Mouse (Mus musculus): ENCODE measurements around the gene Prss57. TPM values are rescaled to one million over a fixed set of nuclear protein-coding genes. Genes with fewer than 3 reads are reported as not detected.
"Not testable (repeated sequence)": the region's sequence is repeated elsewhere in the genome, so short reads cannot be mapped to it uniquely, and the experiment has no call there.

Prss57 gene
- total RNA-seq, 2 experiments from 2014 or later, result 0.09 to 0.21 TPM

DNA sequence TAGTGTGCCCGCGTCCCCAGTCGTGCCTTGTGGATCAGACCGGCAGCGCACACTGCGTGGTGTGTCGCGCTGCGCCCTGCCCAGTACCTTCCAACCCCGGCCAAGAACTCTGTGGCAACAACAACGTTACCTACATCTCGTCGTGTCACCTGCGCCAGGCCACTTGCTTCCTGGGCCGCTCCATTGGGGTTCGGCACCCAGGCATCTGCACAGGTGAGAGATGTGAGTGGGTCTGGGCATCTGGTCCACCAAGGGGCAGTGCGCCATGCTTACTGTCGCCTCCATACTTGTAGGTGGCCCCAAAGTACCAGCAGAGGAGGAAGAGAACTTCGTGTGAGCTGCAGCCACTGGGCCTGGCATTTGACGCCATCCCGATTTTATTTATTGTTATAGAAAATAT is 9.6 kb downstream of the Prss57 start:
- no peak for DNase-seq

DNA sequence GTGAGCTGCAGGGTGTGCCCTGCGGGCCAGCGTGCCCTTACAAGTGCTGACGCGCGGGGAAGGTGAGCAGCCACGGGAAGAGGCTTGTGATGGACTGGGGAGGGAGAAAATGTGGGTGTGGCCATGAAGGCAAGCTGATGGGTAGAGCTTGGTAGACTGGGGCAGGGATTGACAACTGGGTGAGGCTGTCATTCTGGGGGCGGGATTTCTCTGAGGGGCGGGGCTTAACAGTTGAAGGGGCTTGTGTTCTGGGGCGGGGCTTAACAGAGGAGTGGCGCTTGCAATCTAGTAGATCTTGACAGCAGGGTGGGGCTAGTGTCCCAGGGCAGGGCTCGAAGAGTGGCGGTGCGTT is 10.1 kb downstream of the Prss57 start:
- no peak for DNase-seq

DNA sequence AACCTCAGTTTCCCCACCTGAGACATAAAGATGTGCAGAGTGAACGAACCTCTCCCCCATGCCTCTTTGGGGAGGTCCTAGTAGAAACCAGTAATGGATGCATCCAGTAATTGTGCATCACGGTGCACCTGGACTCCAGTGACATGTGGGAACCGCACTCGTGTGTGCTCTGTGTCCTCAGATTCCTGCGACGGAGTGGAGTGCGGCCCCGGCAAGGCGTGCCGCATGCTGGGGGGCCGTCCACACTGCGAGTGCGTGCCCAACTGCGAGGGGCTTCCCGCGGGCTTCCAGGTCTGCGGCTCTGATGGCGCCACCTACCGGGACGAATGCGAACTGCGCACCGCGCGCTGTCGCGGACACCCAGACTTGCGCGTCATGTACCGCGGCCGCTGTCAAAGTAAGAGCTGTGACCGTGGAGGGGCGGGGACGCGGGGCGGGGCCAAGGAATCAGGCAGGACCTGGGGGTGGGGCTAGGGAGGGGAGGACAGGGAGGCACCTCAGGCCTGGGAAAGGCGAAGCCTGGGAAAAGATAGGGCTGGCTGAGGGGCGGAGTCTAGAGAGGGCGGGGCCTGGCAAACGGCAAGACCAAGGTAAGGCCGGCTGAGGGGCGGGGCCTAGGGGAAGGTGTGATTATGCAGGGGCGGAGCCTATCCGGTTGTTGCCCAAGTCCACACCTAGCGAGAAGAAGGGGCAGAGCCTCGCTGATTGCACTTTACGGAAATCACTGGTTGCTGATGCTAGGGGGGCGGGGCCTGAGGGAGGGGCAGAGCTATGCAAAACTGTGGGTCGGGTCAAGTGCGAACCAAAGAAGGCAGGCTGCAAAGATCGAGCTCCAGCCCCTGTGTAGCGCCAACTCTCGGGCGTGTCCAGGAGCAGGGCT is 10.7 kb downstream of the Prss57 start:
- DNase-seq, result peak; percentile 97

DNA sequence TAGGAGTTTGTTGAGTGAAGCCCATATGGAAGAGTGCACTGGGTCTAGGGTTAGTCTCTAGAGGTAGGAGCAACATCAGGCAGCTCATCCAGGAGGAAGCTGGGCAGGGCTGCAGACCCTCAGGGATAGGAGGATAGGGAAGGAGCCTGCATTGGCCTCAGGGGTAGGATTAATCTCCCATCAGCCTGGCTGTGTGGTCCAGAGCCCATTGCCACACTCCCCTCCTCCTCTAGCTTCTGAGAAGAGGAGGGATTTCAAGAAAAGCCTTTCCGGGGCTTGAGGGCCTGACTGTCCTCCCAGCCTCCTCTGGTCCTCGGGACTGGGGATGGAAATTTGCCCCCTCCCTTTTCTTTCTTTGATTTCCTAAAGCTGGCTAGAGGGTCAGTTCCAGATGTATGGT is 11.6 kb downstream of the Prss57 start:
- no peak for DNase-seq

DNA sequence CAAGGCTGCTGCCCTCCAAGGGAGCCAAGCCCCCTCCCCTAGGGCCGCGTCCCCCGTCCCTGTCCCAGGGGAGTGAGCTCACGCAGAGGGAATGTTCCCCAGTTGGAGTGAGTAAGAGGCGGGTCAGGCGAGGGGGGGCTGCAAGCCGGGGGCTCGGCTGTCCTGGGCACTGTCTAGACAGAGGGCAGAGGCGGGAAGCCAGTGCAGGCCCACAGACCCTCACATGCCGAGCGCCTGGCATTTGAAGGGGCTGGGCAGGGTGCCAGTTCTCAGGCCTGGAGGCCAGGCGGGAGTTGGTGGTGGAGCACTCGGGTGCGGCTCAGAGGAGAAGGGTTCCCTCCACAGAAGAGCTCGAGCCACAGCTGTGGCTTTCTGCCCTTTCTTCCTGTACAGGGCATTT is 12.8 kb downstream of the Prss57 start:
- DNase-seq, result peak; percentile 69

DNA sequence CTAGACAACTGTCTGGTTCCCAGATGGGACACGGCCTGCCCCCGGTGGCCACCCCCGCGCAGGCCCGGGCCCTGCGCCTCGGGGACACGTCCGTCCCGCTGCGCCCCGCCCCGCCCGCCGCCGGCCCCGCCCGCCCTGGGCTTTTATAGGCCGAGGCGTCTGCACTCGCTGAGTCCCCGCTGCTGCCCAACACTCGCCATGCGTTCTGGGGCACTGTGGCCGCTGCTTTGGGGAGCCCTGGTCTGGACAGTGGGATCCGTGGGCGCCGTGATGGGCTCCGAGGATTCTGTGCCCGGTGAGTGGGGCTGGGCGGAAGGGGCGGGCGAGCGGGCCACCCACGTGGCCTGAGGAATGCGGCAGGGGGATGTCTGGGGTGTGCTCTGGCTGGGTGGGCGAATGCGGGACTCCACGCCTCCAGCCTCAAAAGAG is 13.6 kb downstream of the Prss57 start, which contains the start of gene Fstl3:
TSS of gene Fstl3 (plus strand) at position 170 of the 429 bp plus-strand sequence.
- DNase-seq, result peak; percentile 69

DNA sequence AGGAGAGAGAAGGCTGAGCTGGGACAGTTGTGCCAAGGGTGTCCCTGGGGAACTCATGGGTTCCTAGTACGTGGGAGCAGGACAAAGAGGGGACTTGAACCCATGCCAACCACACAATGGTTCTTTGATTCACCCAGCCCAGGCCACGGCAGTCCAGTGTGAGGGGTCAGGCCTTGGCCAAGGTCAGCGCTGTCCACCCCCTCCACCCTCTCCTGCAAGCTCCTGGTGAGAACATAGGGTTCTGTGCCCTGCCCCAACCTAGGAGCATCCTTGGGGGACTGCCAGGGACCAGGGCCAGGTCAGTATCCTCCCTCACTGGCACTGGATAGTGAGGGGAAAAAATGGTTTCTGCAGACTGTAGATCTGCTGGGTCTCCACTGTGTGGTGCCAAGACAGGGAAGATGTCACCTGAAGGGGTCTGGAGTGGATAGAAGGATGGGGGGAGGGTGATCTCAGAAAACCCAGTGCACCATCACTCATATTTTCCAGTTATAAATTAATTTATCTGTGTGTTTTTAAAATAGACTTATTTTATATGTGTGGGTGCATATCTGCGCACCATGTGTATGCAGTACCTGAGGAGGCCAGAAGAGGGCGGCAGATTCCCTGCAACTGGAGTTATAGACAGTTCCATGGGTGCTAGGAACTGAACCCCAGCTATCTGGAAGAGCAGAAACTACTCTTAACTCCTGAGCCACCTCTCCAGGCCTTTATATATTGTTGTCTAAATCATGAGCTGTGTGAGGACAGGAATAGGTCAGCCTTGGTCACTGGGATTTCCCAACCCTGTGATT is 16.1 kb downstream of the Prss57 start:
- no peak for DNase-seq

DNA sequence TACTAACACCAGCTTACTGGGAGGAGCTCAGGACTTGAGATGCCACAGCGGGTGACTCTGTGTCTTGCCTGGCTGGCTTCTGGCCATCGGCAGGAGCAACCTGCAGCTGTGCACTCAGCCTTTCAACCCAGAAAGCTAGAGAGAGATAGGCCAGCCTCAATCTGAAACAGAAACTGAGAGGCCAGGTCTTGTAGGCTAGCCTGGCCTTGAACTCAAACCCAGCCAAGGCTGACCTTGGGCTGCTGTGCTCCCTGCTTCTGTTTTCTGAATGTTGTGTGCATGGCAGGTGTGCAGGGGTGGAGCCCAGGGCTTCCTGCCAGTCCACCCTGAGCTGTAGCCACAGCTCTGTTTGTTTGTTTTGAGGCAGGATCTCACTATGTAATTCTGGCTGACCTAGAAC is 17.6 kb downstream of the Prss57 start:
- DNase-seq, result no peak

DNA sequence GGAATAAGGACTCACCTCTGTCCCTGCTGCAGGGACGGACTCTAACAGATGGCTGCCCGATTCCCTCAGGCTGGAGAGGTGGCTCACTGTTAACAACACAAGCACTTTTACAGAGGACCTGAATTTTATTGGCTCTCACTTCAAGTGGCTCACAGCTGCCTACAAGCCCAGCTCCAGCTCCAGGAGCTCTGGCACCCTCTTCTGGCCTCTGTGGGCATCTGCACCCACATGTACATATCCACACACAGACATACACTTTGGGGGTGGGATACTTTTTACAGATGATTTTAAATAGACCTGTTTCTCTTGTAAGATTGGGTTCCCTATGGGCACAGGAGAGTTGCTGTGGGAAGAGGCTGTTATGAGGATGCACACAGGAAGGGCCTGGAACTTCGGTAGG is 18.4 kb downstream of the Prss57 start:
- DNase-seq, result no peak

DNA sequence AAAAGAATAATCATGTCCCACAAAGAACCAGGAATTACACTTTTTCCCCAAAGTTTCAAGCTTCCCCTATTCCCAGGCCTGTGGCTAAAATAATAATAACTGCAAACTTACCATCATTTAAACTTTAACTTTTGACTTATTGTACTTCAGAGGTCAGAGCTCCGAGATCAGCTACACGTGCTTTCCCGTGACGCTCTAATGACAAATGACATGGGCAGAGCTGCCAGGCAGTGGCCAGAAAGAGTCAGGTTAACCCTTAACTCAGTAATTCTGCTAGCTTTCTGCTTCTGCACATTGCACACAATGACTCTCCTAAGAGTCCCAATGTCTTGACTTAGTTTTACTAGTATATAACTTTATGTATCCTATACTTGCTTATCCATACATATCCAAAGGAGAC is 21.4 kb downstream of the Prss57 start:
- no peak for DNase-seq

DNA sequence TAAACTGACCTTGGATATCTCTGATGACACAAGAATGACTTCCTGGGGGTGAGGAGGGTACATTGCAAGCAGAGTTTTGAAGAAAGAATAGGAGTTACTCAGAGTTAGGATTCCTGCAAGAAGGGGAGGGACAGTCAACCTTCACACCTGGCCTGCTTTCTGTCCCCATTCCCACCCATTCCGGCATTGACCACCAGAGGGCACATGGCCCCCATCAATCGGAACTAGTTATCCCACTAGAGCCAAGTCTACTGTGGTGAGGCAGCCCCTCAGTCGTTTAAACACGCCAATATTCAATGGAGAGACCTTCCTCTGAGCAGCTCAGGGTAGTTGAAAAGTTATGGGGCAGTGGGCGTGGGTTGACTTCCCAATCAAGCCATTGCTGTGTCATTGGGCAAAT is 22.4 kb downstream of the Prss57 start:
- peak; percentile 82 for DNase-seq

DNA sequence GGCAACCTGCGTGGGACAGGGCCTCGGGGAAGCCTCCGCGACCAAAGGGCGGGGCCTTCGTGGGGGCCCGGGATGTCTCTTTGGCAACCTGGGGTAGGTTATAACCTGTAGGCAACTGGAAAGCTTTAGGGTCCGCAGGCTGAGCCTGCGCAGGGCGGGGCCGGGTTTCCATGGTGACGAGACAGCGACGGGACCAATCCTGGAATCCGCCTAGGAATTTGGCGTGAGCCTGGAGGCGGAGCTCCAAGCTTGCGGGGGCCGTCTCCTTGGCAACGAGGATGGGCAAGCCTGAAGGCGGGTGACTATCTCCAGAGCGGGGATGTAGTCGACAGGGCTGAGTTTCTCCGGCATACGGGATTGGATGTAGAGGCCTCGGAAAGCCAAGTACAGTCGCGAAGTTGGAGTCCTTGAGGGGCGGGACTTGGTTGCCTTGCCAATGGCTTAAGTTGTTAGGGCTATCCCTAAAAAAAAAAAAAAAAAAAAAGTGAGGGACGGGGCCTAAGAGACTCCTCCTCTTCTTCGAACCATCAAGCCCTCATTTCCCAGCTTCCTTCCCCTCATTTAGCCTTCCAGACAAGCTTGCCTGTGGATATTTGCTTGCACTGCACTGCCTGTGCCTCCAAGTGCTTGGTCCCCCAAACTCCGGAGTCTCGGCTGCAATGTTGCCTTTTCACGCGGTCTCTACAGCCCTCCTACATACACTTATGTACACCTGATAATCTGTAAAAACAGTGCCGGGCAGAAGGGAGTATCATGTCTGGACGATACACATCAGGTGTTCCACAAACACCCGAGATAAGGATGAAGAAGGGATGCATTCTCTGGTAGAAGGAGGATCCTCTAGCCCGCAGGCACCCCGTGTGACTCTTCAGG is 23.2 kb downstream of the Prss57 start:
- DNase-seq, result peak; percentile 94

DNA sequence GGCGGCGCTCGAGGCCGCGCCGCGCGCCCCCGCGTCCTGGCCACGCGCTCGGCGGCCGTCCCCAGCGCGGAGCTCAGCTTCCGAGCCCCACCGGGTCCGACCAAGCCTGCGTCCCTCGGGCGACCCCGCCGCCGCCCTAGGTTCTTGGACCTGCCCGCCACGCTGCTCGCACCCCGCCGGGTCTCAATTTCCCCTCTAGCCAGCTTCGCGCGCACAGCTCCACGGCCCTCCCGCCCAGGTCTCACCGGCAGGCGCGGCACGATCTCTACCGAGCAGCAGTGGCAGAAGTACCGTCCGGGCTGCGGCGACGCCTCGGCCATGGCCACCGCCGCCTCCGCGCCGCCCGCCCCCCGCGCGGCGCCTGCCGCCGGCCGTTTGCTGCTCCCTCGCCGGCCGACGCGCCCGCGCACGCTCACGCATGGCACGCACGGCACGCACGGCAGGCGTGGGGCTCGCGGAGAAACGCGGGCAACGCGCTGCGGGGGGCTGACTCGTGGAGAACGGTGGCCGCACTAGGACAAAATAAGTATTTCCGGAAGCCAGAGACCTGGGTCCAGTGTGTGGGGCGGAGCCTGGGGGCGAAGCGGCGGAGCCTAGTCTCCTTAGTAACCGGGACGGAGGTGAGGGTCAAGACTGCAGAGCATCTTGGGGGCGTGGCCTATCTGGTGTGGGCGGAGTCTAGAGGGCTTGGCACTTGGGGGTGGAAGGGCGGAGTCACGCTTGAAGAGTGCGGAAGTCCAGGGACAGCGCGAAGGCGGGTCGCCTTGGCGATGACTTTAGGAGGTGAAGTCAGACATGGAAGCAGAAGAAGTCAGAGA is 24.0 kb downstream of the Prss57 start, which contains the start of gene Rnf126:
TSS of gene Rnf126 (minus strand) at position 445 of the 818 bp plus-strand sequence.
- peak; percentile 99 for DNase-seq

DNA sequence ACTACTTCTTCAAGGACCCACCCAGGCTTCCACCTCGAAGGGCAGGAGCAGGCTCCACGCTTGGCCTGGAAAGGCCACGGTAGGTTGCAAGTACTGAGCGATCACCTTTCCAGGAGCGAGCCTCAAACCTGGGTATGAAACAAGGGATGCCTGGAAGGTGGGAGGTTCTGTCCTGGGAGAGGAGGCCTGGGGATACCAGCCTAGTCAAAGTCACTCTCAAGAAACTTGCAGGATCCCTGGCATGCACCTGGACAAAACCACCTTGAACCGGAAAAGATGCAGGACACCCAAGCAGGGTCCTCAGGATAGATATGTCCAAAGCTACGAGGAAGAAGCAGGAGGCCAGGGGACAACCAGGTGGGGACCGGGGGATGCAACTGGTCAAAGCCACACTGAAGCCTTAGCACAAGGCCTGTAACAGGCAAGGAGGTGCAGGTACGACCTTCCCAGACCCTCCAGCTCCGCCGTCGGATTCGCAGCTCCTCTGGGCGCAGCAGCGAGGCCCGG is 24.7 kb downstream of the Prss57 start:
- DNase-seq, result no peak

DNA sequence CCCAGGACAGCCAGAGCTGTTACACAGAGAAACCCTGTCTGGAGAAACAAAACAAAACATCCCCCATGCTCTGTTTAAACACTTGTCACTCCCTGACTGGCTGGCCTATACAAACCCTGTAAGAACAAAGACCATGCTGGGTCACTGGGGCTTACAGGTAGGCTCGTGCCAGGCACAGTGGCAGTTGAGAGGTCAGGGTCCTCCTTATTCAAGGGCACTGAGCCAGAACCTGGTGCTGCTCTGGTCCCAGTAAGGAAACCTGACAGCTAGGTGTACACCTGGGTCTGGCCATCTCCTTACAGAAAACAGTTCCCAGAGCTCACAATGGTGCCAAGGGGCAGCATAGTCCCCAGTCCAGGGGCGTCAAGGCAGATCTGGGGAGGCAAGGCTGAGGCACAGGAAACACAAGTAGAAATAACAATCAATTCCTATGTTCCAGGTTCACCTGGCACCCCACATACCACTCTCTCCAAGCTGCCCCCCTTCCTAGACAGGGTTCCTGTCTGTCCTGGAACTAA is 25.5 kb downstream of the Prss57 start:
- no peak for DNase-seq

DNA sequence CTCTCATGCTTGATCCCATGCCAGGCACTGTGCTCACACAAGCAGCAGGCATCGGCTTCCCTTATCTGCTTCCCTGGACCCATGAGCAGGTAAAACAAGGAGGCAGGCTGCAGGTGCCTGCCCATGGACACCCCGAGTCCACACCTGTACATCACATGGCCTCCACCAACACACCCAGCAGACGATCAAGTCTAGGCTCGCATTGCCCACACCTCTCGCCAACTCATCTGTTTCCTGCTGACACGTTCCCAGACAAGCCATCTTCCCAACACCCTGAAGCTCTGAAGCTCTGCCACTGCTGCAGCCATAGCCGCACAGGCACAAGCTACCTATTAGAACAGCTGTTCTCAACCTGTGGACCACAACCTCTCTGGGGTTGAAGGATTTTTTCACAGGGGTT is 26.5 kb downstream of the Prss57 start:
- DNase-seq, result no peak

DNA sequence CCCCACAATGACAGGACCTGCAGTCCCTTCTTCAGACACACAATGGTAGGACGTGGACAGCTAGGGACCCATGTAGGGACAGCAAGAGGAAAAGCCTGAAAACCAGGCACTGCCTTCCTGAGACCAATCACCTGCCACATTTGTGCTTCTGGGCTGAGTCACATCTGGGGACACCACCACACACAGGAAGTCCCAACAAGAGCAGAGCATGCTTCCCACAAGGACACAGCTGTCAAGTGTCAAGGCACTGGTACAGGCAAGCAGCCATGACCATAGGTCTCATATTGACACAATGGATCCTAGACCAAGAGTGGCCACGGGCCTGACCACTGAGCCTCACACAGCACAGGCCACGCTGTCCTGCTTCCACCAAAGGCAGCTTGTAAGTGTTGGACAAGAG is 27.9 kb downstream of the Prss57 start:
- DNase-seq, result no peak

DNA sequence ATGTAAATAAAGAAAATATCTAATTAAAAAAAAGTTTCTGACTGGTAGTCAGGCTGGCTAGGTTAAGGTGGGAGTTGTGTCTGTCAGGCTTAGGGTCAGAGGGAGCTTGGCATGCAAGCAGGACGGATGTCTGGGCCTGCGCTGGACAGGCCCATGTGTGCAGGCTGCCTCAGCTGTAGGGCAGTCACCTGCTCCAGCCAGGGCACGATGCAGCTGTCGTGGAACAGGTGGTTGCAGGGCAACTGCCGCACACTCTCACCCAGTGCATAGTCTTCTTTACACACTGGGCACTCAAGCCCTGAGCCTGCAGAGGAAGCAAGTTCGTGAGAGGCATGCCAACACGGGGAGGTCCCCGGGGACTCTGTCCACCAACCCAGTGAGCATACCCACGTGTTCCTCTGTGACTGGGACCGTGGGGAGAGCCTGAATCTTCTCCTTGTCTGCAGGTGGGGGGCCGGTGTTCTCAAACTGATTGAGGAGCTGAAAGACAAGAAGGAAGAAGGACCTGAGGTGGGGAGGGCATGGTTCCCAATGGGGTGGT is 30.1 kb downstream of the Prss57 start:
- peak; percentile 63 for DNase-seq

DNA sequence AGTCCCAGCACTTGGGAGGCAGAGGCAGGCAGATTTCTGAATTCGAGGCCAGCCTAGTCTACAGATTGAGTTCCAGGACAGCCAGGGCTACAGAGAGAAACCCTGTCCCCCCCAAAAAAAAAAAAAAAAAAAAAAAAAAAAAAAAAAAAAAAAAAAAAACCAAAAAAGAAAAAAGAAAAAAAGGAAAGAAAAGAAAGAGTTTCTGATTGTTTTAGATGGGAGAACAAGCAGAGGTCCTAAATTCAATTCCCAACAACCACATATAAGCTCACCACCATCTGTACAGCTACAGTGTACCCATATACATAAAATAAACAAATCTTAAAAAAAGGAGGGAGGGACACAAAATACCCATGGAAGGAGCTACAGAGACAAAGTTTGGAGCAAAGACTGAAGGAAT is 31.1 kb downstream of the Prss57 start:
- DNase-seq, result not testable (repeated sequence)

DNA sequence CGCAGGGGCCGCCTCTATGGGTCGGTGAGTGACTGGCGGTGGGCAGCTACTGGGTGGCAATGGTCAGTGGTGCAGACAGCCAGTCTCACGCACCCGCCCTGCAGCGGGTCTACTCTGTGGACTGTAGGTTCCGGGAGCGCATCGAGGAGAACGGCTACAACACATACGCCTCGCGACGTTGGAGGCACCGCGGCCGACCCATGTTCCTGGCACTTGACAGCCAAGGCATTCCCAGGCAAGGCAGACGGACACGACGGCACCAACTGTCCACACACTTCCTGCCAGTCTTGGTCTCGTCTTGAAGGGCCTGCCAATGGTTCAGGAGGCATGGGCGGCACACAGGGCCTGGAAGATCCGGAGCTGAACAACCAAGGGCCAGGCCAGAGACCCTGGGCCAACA is 34.1 kb downstream of the Prss57 start:
- DNase-seq, result no peak

DNA sequence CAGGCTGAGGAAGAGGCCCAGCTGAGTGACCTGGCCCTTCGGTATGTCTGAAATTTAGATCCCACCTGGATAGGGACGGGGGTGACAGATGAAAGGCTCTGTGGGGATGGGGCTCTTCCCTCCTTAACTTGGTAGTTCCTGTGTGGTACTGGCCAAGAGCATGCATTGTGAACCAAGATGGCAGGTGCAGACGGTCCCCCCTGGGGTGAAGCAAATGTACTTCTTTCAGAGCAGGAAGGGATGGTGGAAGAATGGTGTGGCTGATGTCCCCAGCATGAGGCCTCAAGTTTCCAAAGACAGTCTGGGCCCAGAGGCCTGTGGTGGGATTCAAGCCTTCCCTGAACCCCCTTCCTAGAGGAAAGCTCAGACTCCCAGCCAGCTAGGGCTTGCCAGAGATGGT is 34.9 kb downstream of the Prss57 start:
- DNase-seq, result no peak
